Mouse (Mus musculus): ENCODE results near the gene Dpm2. TPM values are rescaled to one million over a fixed set of nuclear protein-coding genes. Genes with fewer than 3 reads are reported as not detected.
A peak's percentile ranks its signal among the peaks of the same experiment; 100 is the strongest.

The Dpm2 gene
- polyA plus RNA-seq, 1 experiment from 2014 or later, result 92.5 TPM

- 6% methylated on average over 11 of the region's 11 CpGs for WGBS
- no peak for DNase-seq (ENCODE audit: low spot score)
- Histone ChIP-seq H3K9me3 (no peaks in the 10 kb centered on the region), H3K27ac (peak overlapping the region; percentile 89), H3K27me3 (ENCODE audit: insufficient read depth, poor library complexity, severe bottlenecking) (no peaks in the 10 kb centered on the region), H3K36me3 (0 out of 2 replicates have a peak, but pooled peaks cover 2% of the 10 kb centered on the region), H3K4me1 (peaks cover 68% of the 10 kb centered on the region), H3K4me3 (peak overlapping the region; percentile 88)
These were observed 33.9 kb upstream of the Dpm2 start for GRCm38 (mm10) chr2:32536634-32537359.

- Histone ChIP-seq H3K27me3 (ENCODE audit: insufficient read depth, poor library complexity, severe bottlenecking) (no peaks in the 10 kb centered on the region), H3K27ac (peak overlapping the region; percentile 89), H3K4me3 (peak overlapping the region; percentile 88), H3K4me1 (peaks cover 68% of the 10 kb centered on the region), H3K9me3 (no peaks in the 10 kb centered on the region), H3K36me3 (0 out of 2 replicates have a peak, but pooled peaks cover 2% of the 10 kb centered on the region)
- peak; percentile 83 for DNase-seq (ENCODE audit: low spot score)
- WGBS, result 8% methylated on average over 9 of the region's 9 CpGs
These were observed 33.2 kb upstream of the Dpm2 start for GRCm38 (mm10) chr2:32537360-32537905.

GRCm38 (mm10) chr2:32537941-32538340, 32.7 kb upstream of the Dpm2 start:
- Histone ChIP-seq H3K4me1 (peaks cover 68% of the 10 kb centered on the region), H3K27ac (peak overlapping the region; percentile 89), H3K36me3 (0 out of 2 replicates have a peak, but pooled peaks cover 2% of the 10 kb centered on the region), H3K9me3 (no peaks in the 10 kb centered on the region), H3K27me3 (ENCODE audit: insufficient read depth, poor library complexity, severe bottlenecking) (no peaks in the 10 kb centered on the region), H3K4me3 (peak overlapping the region; percentile 88)
- 80% methylated on average over 5 of the region's 5 CpGs for WGBS
- no peak for DNase-seq (ENCODE audit: low spot score)

- no peaks in the 10 kb centered on the region for H3K27me3 ChIP-seq (ENCODE audit: insufficient read depth, poor library complexity, severe bottlenecking)
- DNase-seq (ENCODE audit: low spot score), result no peak
- peaks cover 64% of the 10 kb centered on the region for H3K4me1 ChIP-seq
- peak overlapping the region; percentile 89; the same call in 1 of the 2 replicates for H3K27ac ChIP-seq
- no peak overlapping the region for H3K4me3 ChIP-seq
- no peaks in the 10 kb centered on the region for H3K9me3 ChIP-seq
- H3K36me3 ChIP-seq, result 0 out of 2 replicates have a peak, but pooled peaks cover 2% of the 10 kb centered on the region
- WGBS, result 67% methylated on average over 4 of the region's 4 CpGs
These were observed 32.2 kb upstream of the Dpm2 start for GRCm38 (mm10) chr2:32538461-32538860.

GRCm38 (mm10) chr2:32539452-32539981, 31.1 kb upstream of the Dpm2 start:
- no peak overlapping the region for H3K4me3 ChIP-seq
- no peaks in the 10 kb centered on the region for H3K27me3 ChIP-seq (ENCODE audit: insufficient read depth, poor library complexity, severe bottlenecking)
- H3K9me3 ChIP-seq, result no peaks in the 10 kb centered on the region
- peak overlapping the region; percentile 31; the same call in 1 of the 2 replicates for H3K27ac ChIP-seq
- DNase-seq (ENCODE audit: low spot score), result no peak
- peaks cover 55% of the 10 kb centered on the region for H3K4me1 ChIP-seq
- WGBS, result 76% methylated on average over 14 of the region's 14 CpGs
- 0 out of 2 replicates have a peak, but pooled peaks cover 2% of the 10 kb centered on the region for H3K36me3 ChIP-seq

- 95% methylated on average over 2 of the region's 2 CpGs for WGBS
- Histone ChIP-seq H3K27ac (no peak overlapping the region), H3K4me3 (no peak overlapping the region), H3K27me3 (ENCODE audit: insufficient read depth, poor library complexity, severe bottlenecking) (no peaks in the 10 kb centered on the region), H3K4me1 (peaks cover 48% of the 10 kb centered on the region), H3K36me3 (0 out of 2 replicates have a peak, but pooled peaks cover 5% of the 10 kb centered on the region), H3K9me3 (no peaks in the 10 kb centered on the region)
- no peak for DNase-seq (ENCODE audit: low spot score)
These were observed 29.2 kb upstream of the Dpm2 start for GRCm38 (mm10) chr2:32541333-32541908.

GRCm38 (mm10) chr2:32541986-32542573, 28.6 kb upstream of the Dpm2 start:
- Histone ChIP-seq H3K4me1 (peaks cover 45% of the 10 kb centered on the region), H3K27ac (no peak overlapping the region), H3K27me3 (ENCODE audit: insufficient read depth, poor library complexity, severe bottlenecking) (no peaks in the 10 kb centered on the region), H3K4me3 (no peak overlapping the region), H3K9me3 (no peaks in the 10 kb centered on the region), H3K36me3 (0 out of 2 replicates have a peak, but pooled peaks cover 5% of the 10 kb centered on the region)
- 84% methylated on average over 4 of the region's 4 CpGs for WGBS
- DNase-seq (ENCODE audit: low spot score), result no peak

GRCm38 (mm10) chr2:32543031-32543449, 27.6 kb upstream of the Dpm2 start:
- H3K9me3 ChIP-seq, result no peaks in the 10 kb centered on the region
- H3K36me3 ChIP-seq, result 0 out of 2 replicates have a peak, but pooled peaks cover 5% of the 10 kb centered on the region
- DNase-seq (ENCODE audit: low spot score), result no peak
- no peaks in the 10 kb centered on the region for H3K27me3 ChIP-seq (ENCODE audit: insufficient read depth, poor library complexity, severe bottlenecking)
- 82% methylated on average over 3 of the region's 3 CpGs for WGBS
- H3K4me3 ChIP-seq, result no peak overlapping the region
- no peak overlapping the region for H3K27ac ChIP-seq
- peaks cover 45% of the 10 kb centered on the region for H3K4me1 ChIP-seq

GRCm38 (mm10) chr2:32546951-32547350, 23.7 kb upstream of the Dpm2 start:
- 0 out of 2 replicates have a peak, but pooled peaks cover 3% of the 10 kb centered on the region for H3K36me3 ChIP-seq
- 0 out of 2 replicates have a peak overlapping the region, but pooled peaks have one; percentile 6 for H3K27ac ChIP-seq
- H3K27me3 ChIP-seq (ENCODE audit: insufficient read depth, poor library complexity, severe bottlenecking), result no peaks in the 10 kb centered on the region
- peaks cover 46% of the 10 kb centered on the region for H3K4me1 ChIP-seq
- WGBS, result 100% methylated on average over 1 of the region's 1 CpGs
- H3K9me3 ChIP-seq, result no peaks in the 10 kb centered on the region
- DNase-seq (ENCODE audit: low spot score), result no peak
- no peak overlapping the region for H3K4me3 ChIP-seq

GRCm38 (mm10) chr2:32547380-32547779, 23.3 kb upstream of the Dpm2 start:
- no peaks in the 10 kb centered on the region for H3K27me3 ChIP-seq (ENCODE audit: insufficient read depth, poor library complexity, severe bottlenecking)
- no peaks in the 10 kb centered on the region for H3K9me3 ChIP-seq
- H3K4me3 ChIP-seq, result no peak overlapping the region
- 82% methylated on average over 5 of the region's 5 CpGs for WGBS
- peaks cover 48% of the 10 kb centered on the region for H3K4me1 ChIP-seq
- 0 out of 2 replicates have a peak overlapping the region, but pooled peaks have one; percentile 6 for H3K27ac ChIP-seq
- H3K36me3 ChIP-seq, result 0 out of 2 replicates have a peak, but pooled peaks cover 3% of the 10 kb centered on the region
- no peak for DNase-seq (ENCODE audit: low spot score)

- Histone ChIP-seq H3K36me3 (0 out of 2 replicates have a peak, but pooled peaks cover 3% of the 10 kb centered on the region), H3K9me3 (no peaks in the 10 kb centered on the region), H3K4me1 (peaks cover 48% of the 10 kb centered on the region), H3K27ac (no peak overlapping the region), H3K4me3 (no peak overlapping the region), H3K27me3 (ENCODE audit: insufficient read depth, poor library complexity, severe bottlenecking) (no peaks in the 10 kb centered on the region)
- WGBS, result 82% methylated on average over 7 of the region's 7 CpGs
- no peak for DNase-seq (ENCODE audit: low spot score)
These were observed 22.5 kb upstream of the Dpm2 start for GRCm38 (mm10) chr2:32547964-32548739.

GRCm38 (mm10) chr2:32549171-32549570, 21.5 kb upstream of the Dpm2 start:
- 0 out of 2 replicates have a peak, but pooled peaks cover 3% of the 10 kb centered on the region for H3K36me3 ChIP-seq
- H3K9me3 ChIP-seq, result no peaks in the 10 kb centered on the region
- H3K27ac ChIP-seq, result no peak overlapping the region
- 84% methylated on average over 9 of the region's 9 CpGs for WGBS
- no peaks in the 10 kb centered on the region for H3K27me3 ChIP-seq (ENCODE audit: insufficient read depth, poor library complexity, severe bottlenecking)
- H3K4me3 ChIP-seq, result no peak overlapping the region
- peaks cover 57% of the 10 kb centered on the region for H3K4me1 ChIP-seq
- DNase-seq (ENCODE audit: low spot score), result no peak

Measured in heart, embryonic 10.5 days (tissue).